Mouse (Mus musculus) liver, embryonic 12.5 days (tissue): Measurements from ENCODE around the gene Ftl1. TPM values are rescaled to one million over a fixed set of nuclear protein-coding genes. Genes with fewer than 3 reads are reported as not detected.
A peak's percentile ranks its signal among the peaks of the same experiment; 100 is the strongest.

Source experiments
- ATAC-seq: fragments of 200-750 bp; cut with Nextera tagmentation; 2 replicates; pipeline ENCODE4 v1.8.0; 2017; ENCODE audit warnings: moderate number of reproducible peaks, mild to moderate bottlenecking, moderate library complexity
- H3K27ac ChIP-seq: fragments of 300-500 bp; sonication (generic); 2 replicates; pipeline ENCODE4 v1.5.1; 2016; ENCODE audit warnings: mild to moderate bottlenecking
- H3K27me3 ChIP-seq: fragments of 300-500 bp; sonication (generic); replicated peaks from 2 replicates; pipeline ENCODE4 v1.6.1; 2016; ENCODE audit warnings: mild to moderate bottlenecking, moderate library complexity
- H3K36me3 ChIP-seq: fragments of 300-500 bp; sonication (generic); 2 replicates; pipeline ENCODE4 v1.6.1; 2016; ENCODE audit warnings: mild to moderate bottlenecking, moderate library complexity
- H3K4me1 ChIP-seq: fragments of 300-500 bp; sonication (generic); 2 replicates; pipeline ENCODE4 v1.6.1; 2016
- H3K4me2 ChIP-seq: fragments of 300-500 bp; sonication (generic); 2 replicates; pipeline ENCODE4 v1.6.1; 2016; ENCODE audit warnings: mild to moderate bottlenecking, moderate library complexity
- H3K4me3 ChIP-seq: fragments of 300-500 bp; sonication (generic); 2 replicates; pipeline ENCODE4 v1.5.1; 2016; ENCODE audit warnings: mild to moderate bottlenecking, moderate library complexity
- H3K9ac ChIP-seq: fragments of 300-500 bp; sonication (generic); 2 replicates; pipeline ENCODE4 v1.6.1; 2016; ENCODE audit warnings: mild to moderate bottlenecking, moderate library complexity
- H3K9me3 ChIP-seq: fragments of 300-500 bp; sonication (generic); replicated peaks from 2 replicates; pipeline ENCODE4 v1.6.1; 2016; ENCODE audit warnings: mild to moderate bottlenecking, moderate library complexity
- WGBS: fragments of 180-500 bp; shearing (Covaris S2); methylation state at CpG from one replicate; pipeline ENCODE4 v1.1.7; 2016; ENCODE audit not compliant: insufficient replicate concordance; 5-methylcytosine and 5-hydroxymethylcytosine counted together
- polyA plus RNA-seq: library from polyadenylated mRNA; unstranded; fragments of >200 nt; fragmentation: Nextera tagmentation; extraction: Ambion mirVana; gene quantifications from 2 replicates; pipeline ENCODE4 v1.2.1, GENCODE M21; 2016

Gene Ftl1
- polyA plus RNA-seq, 1 experiment from 2014 or later, result 8,218 TPM

DNA sequence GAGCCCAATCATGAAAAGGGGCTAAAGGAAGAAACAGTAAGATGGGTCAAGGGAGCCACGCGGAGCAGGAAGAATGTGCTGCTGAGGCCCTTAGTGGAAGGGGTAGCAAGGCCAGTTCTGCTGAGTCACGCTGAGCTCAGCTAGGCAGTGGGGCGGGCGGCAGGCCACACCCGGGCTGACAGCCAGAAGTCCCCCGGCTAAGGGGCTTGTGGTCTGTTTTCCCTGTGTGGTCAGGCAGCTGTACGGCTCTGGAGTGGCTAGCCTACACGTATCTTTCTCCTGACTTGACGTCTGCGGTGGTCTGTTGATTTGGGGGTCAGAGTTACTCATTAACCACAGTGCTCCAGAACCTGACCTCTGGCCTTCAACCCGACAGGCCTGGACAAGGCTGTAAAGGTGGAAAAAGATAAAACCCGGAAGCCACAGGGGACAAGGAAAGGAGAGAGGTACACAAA lies 1.2 kb upstream of the Ftl1 start:
- H3K27me3 ChIP-seq, result no peaks in the 10 kb centered on the region
- H3K9me3 ChIP-seq, result no peaks in the 10 kb centered on the region
- peaks cover 67% of the 10 kb centered on the region for H3K36me3 ChIP-seq
- peak; percentile 75 for ATAC-seq
- peak overlapping the region; percentile 87 for H3K4me3 ChIP-seq
- peak overlapping the region; percentile 99 for H3K27ac ChIP-seq
- H3K9ac ChIP-seq, result peak overlapping the region; percentile 93
- 1% methylated on average over 13 of the region's 13 CpGs for WGBS
- H3K4me1 ChIP-seq, result peaks cover 74% of the 10 kb centered on the region
- H3K4me2 ChIP-seq, result peak overlapping the region; percentile 88

DNA sequence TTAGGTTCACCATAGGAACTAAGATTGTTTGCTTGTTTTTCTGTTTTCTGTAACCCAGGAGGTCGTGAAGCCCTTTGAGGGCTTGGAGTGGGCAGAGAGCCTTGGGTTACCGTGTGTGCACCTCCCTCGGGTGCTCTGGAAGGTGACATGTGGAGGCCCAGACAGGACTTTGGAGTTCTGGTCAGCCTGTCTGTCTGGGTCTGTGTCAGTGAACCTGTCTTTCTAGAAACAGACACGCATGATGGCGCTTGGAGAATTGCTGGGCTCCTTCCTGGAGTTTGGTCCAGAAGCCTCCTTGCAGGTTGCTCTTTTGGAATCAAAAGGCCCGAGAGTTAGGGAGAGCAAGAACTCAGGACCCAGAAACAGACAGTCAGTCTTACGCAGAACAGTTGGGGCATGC lies 693 bp upstream of the Ftl1 start:
- Histone ChIP-seq H3K4me3 (peak overlapping the region; percentile 87), H3K27ac (peak overlapping the region; percentile 99), H3K9me3 (no peaks in the 10 kb centered on the region), H3K27me3 (no peaks in the 10 kb centered on the region), H3K4me1 (peaks cover 69% of the 10 kb centered on the region), H3K36me3 (peaks cover 68% of the 10 kb centered on the region), H3K9ac (peak overlapping the region; percentile 93), H3K4me2 (peak overlapping the region; percentile 88)
- no peak for ATAC-seq
- WGBS, result 38% methylated on average over 7 of the region's 7 CpGs

DNA sequence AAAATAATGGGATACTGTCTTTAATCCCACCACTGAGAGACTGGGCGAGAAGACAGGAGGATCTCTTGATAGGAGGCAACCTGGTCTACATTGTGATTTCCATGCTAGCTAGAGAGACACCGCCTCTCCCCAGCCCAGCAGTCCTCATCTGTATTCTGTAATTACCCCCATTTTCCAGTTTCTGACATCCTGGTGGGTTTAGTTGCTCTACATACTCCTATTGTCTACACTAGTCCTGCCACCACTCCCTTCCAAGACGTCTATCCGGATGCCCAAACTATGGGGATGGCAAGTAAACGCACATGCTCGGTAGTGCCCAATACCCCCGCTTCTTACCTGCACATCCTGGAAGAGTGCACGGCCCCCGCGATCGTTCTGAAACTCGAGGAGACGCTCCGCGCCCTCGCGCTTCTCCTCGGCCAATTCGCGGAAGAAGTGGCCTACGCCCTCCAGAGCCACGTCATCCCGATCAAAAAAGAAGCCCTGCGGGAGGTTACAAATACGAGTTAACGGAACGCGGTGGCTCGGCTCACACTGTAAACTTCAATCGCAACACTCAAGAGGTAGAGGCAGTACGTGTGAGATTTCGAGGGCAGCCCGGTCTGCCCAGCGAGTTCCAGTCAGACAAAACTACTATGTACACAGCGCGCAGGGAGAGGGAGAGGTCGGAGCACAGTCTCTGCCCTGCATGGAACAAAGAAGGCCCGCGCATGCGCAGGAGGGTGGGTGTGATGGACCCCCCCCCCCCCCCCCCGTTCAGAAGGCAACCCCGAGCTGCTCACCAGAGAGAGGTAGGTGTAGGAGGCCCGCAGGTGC lies 728 bp downstream of the Ftl1 start:
- peak overlapping the region; percentile 88 for H3K4me2 ChIP-seq
- no peaks in the 10 kb centered on the region for H3K27me3 ChIP-seq
- no peaks in the 10 kb centered on the region for H3K9me3 ChIP-seq
- peak overlapping the region; percentile 96 for H3K27ac ChIP-seq
- under 1% methylated on average over 43 of the region's 43 CpGs for WGBS
- H3K4me3 ChIP-seq, result peak overlapping the region; percentile 87
- H3K9ac ChIP-seq, result peak overlapping the region; percentile 93
- peak; percentile 24 for ATAC-seq
- H3K36me3 ChIP-seq, result peaks cover 68% of the 10 kb centered on the region
- peaks cover 59% of the 10 kb centered on the region for H3K4me1 ChIP-seq

DNA sequence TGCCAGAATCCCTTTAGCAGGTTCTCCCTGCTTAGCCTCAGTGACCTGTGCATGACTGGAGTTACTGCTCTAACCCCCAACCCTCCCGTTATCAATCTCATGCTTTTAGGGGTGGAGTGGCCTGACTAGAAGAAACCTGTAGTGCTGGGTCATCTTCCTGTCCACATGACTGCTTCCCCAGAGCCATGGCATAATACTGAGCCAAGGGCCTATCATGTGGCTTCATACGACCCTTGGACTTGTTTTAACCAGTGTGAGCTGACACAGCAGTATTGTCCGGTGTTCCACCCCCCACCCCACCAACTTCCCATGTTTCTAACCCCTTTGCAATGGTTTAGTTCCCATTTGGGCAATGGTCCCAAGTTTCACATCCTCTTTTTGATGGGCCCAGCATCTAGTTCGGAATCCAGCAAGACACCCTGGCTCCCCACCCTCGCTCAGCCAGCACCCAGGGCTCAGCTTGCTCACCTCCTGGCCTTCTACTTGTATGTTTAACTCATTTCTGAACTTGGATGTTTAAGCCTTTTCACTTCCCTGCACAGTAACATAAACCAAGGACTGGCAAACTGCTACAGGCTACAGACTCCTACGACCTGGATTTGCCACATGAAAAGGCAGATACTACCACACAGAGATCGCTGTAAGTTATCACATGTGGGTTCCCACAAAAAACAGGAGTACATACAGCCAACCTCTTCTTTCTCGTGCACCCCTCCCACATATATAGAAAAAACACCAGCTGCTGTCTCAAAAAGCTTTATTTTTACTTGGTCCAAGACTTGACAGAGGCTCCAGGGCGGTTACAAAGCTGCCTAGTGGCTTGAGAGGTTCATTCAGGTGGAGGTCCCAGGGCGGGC lies 2.3 kb downstream of the Ftl1 start:
- Histone ChIP-seq H3K9ac (peak overlapping the region; percentile 93), H3K4me2 (peak overlapping the region; percentile 88), H3K27ac (peak overlapping the region; percentile 96), H3K36me3 (peaks cover 60% of the 10 kb centered on the region), H3K4me1 (peaks cover 50% of the 10 kb centered on the region), H3K4me3 (peak overlapping the region; percentile 87), H3K27me3 (no peaks in the 10 kb centered on the region), H3K9me3 (no peaks in the 10 kb centered on the region)
- peak; percentile 25 for ATAC-seq
- 37% methylated on average over 9 of the region's 10 CpGs for WGBS

DNA sequence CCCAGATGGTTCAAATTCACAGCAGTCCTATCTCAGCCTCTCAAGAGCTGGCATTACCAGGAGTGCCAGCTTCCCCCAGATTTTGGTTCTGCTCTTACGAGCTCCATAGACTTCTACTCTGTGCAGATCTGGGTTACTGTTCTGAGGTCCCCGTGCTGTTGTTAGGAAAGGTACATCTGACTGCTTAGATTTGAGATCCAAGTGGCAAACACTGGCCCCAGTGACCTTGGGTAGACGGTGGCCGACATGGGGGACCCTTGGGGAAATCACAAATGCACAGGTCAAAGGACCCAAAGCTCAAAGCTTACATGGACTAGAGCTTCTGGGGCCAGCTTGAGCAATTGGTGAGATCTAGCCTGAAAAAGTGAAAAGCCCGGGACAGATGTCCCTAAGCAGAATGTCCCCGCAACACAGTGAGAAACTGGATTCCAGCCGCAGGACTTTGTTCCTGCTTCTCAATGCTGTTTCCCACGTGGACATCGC lies 2.9 kb downstream of the Ftl1 start:
- H3K36me3 ChIP-seq, result peaks cover 53% of the 10 kb centered on the region
- H3K4me1 ChIP-seq, result peaks cover 47% of the 10 kb centered on the region
- H3K27me3 ChIP-seq, result no peaks in the 10 kb centered on the region
- peak overlapping the region; percentile 96 for H3K27ac ChIP-seq
- 48% methylated on average over 9 of the region's 9 CpGs for WGBS
- ATAC-seq, result no peak
- peak overlapping the region; percentile 88 for H3K4me2 ChIP-seq
- H3K4me3 ChIP-seq, result peak overlapping the region; percentile 87
- no peaks in the 10 kb centered on the region for H3K9me3 ChIP-seq
- H3K9ac ChIP-seq, result peak overlapping the region; percentile 93; the same call in 1 of the 2 replicates

DNA sequence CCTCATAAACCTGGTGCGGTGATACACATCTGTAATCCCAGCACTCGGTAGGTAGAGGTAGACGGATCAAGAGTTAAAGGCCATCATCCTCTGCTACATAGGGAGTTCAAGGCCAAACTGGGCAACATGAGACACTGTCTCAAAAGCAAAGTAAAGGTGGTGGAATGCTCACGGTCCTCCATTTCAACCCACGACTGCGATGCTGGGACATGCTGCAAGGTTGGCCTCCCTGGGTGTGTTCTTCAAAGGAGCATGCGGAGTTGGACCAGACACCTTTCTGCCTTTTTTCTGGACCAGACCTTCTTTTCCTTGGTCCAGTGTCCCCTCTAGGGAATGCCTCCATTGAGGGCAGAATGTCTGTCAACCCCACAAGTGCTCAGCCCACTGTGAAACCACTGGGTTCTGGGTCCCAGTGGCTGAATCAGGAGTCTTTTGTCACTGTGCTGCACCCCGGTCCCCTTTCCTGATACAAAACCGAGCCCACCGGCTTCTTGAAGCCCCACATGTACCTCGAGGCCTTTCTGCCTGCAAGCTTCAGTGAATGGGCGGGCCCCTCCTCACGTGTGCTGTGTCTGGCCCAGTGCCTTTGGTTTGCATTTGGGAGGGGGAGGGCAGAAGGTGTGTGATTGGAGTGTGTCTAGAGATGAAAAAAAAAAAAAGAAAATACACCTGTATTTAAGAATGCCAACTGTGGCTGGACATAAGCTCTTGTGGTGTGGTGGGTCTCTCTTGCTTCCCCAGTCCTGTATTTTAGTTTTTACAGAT lies 3.6 kb downstream of the Ftl1 start:
- H3K27me3 ChIP-seq, result no peaks in the 10 kb centered on the region
- H3K9me3 ChIP-seq, result no peaks in the 10 kb centered on the region
- H3K27ac ChIP-seq, result peak overlapping the region; percentile 96
- no peak overlapping the region for H3K9ac ChIP-seq
- no peak overlapping the region for H3K4me3 ChIP-seq
- no peak for ATAC-seq
- WGBS, result 77% methylated on average over 13 of the region's 13 CpGs
- 0 out of 2 replicates have a peak overlapping the region, but pooled peaks have one; percentile 88 for H3K4me2 ChIP-seq
- peaks cover 47% of the 10 kb centered on the region for H3K4me1 ChIP-seq
- H3K36me3 ChIP-seq, result peaks cover 50% of the 10 kb centered on the region

DNA sequence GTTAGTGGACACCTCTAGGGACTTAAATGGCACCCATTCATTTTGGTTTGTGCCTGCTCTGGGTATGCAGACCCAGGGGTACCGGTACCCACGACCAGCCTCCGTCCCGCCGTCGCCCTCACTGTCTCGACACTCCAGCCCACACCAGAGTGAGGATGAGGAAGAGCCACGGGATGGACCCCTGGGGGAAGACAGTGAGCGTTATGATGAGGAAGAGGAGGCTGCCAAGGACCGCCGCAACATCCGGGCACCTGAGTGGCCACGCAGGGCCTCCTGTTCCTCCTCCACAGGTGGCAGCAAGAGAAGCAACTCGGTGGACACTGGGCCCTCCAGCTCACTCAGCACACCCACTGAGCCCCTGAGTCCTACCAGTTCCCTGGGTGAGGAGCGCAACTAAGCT lies 4.7 kb downstream of the Ftl1 start:
- no peak for ATAC-seq
- H3K4me2 ChIP-seq, result no peak overlapping the region
- no peaks in the 10 kb centered on the region for H3K9me3 ChIP-seq
- WGBS, result 89% methylated on average over 15 of the region's 15 CpGs
- H3K27me3 ChIP-seq, result no peaks in the 10 kb centered on the region
- H3K4me3 ChIP-seq, result no peak overlapping the region
- peaks cover 46% of the 10 kb centered on the region for H3K36me3 ChIP-seq
- peaks cover 38% of the 10 kb centered on the region for H3K4me1 ChIP-seq
- no peak overlapping the region for H3K27ac ChIP-seq
- H3K9ac ChIP-seq, result no peak overlapping the region

DNA sequence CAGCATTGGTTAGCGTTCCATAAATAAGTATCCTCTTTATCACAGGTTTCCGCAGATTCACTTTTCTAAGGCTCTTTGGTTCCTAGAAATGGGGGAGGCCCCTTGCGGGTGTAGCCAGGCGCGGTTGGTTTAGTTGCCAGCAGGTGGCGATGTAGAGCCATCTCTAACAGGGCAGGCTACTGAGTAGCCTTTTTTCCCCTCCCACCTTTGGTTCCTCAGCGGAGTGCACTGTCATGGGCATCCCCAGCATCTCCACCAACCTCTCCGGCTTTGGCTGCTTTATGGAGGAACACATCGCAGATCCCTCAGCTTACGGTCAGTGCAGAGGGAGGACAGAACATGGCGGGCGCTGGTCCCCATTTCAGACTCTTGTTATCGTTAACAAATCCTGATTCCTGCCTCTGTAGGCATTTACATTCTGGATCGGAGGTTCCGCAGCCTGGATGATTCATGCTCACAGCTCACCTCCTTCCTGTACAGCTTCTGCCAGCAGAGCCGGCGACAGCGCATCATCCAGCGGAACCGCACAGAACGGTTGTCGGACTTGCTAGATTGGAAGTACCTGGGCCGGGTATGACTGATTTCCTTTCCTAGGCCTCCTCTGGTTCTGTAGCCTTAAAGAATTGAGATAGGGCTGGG lies 8.2 kb downstream of the Ftl1 start:
- H3K36me3 ChIP-seq, result peaks cover 32% of the 10 kb centered on the region
- 51% methylated on average over 23 of the region's 23 CpGs for WGBS
- H3K4me1 ChIP-seq, result peaks cover 34% of the 10 kb centered on the region
- peak overlapping the region; percentile 20 for H3K4me2 ChIP-seq
- H3K27me3 ChIP-seq, result no peaks in the 10 kb centered on the region
- ATAC-seq, result peak; percentile 81
- H3K4me3 ChIP-seq, result no peak overlapping the region
- H3K27ac ChIP-seq, result 0 out of 2 replicates have a peak overlapping the region, but pooled peaks have one; percentile 12
- no peaks in the 10 kb centered on the region for H3K9me3 ChIP-seq
- no peak overlapping the region for H3K9ac ChIP-seq

DNA sequence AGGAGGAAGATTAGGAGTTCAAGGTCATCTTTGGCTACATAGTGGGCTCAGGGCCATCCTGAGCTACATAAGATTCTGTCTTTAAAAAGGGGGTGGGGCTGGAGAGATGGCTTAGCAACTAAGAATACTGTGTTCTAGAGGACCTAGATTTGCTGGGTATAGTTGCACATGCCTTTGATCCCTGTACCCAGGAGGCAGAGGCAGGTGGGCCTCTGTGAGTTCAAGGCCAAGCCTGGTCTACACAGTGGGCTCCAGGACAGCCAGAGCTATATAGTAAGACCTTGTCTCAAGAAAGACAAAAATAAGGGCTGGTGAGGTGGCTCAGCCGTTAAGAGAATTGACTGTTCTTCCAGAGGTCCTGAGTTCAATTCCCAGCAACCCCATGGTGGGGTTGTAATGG lies 9.7 kb downstream of the Ftl1 start:
- no peaks in the 10 kb centered on the region for H3K27me3 ChIP-seq
- H3K9ac ChIP-seq, result no peak overlapping the region
- no peak overlapping the region for H3K4me3 ChIP-seq
- no peak for ATAC-seq
- WGBS, result 72% methylated on average over 1 of the region's 1 CpGs
- H3K9me3 ChIP-seq, result no peaks in the 10 kb centered on the region
- no peak overlapping the region for H3K27ac ChIP-seq
- peaks cover 26% of the 10 kb centered on the region for H3K36me3 ChIP-seq
- no peak overlapping the region for H3K4me2 ChIP-seq
- H3K4me1 ChIP-seq, result peaks cover 30% of the 10 kb centered on the region

DNA sequence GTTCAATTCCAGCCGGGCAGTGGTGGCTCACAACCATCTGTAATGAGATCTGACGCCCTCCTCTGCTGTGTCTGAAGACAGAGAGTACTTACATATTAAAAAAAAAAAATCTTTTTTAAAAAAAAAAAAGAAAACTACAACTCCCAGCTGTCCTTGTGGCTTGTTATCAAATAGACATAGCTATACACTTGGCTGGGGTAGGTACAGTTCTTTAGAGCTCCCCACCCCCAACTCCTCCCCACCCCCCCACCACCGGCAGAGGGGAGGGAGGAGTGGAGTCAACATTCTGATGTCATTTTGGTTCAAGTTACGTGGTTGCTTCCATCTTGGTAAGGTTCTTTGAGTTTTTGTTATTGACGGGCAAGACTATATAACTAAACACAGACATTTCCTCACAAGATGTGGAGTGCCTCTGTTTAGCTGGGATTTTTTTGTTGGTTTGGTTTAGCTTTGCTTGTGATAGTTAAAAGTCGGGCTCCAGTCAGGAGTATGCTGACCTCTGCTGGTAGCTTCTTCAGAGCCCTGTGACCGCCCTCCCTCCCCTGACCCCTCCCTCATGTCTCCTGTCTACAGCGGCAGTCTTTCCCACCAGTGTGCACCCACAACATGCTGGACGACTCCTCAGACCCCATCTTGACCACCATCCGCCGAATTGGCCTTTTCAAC lies 12.2 kb downstream of the Ftl1 start:
- Histone ChIP-seq H3K4me3 (peak overlapping the region; percentile 37), H3K4me1 (peaks cover 37% of the 10 kb centered on the region), H3K9ac (peak overlapping the region; percentile 61), H3K4me2 (peak overlapping the region; percentile 64), H3K9me3 (no peaks in the 10 kb centered on the region), H3K27me3 (no peaks in the 10 kb centered on the region), H3K36me3 (peaks cover 12% of the 10 kb centered on the region), H3K27ac (peak overlapping the region; percentile 42; the same call in 1 of the 2 replicates)
- ATAC-seq, result peak; percentile 55
- 20% methylated on average over 11 of the region's 11 CpGs for WGBS

DNA sequence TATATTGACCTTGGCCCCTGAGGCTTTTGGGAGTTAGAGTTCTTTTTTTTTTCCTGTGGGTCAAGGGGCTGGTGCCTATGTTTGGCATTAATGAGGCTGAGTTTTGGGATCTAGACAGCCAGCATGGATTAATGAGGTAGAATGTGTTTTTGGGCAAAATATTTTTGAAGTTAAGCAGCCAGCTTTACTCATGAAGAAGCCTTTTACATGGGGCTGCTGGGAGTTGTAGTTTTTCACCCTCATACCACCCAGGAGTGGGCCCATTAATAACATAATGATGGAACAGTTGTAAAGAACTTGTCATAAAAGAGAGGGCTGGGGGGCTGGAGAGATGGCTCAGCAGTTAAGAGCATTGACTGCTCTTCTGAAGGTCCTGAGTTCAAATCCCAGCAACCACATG lies 13.1 kb downstream of the Ftl1 start:
- H3K27ac ChIP-seq, result no peak overlapping the region
- H3K4me1 ChIP-seq, result peaks cover 32% of the 10 kb centered on the region
- no peak overlapping the region for H3K4me3 ChIP-seq
- no peak for ATAC-seq
- H3K27me3 ChIP-seq, result no peaks in the 10 kb centered on the region
- no peak overlapping the region for H3K9ac ChIP-seq
- H3K36me3 ChIP-seq, result peaks cover 13% of the 10 kb centered on the region
- no peaks in the 10 kb centered on the region for H3K9me3 ChIP-seq
- no peak overlapping the region for H3K4me2 ChIP-seq
